Mouse (Mus musculus) CH12.LX (cell line): Measurements from ENCODE around the gene Gm14819. TPM values are rescaled to one million over a fixed set of nuclear protein-coding genes. Genes with fewer than 3 reads are reported as not detected.
"Not testable (repeated sequence)": the region's sequence is repeated elsewhere in the genome, so short reads cannot be mapped to it uniquely, and the experiment has no call there.

Experiments used
- DNase-seq: peaks from one replicate; pipeline ENCODE4 v3.0.0-alpha.2; 2013; ENCODE audit errors: extremely low read depth
- H3K27ac ChIP-seq: 2 replicates; pipeline ENCODE4 v1.5.1; 2012; ENCODE audit warnings: low read depth, mild to moderate bottlenecking, control low read depth, moderate library complexity; ENCODE audit not compliant: insufficient read depth
- H3K27me3 ChIP-seq: replicated peaks from 2 replicates; pipeline ENCODE3; 2012; ENCODE audit warnings: inconsistent platforms
- H3K36me3 ChIP-seq, 2 experiments: replicated peaks in 1 of 2; 2 replicates each; pipeline versions ENCODE3 to v1.6.1; 2012; ENCODE audit warnings: inconsistent platforms in 1 of 2, low read length in 1 of 2, mild to moderate bottlenecking in 1 of 2, mixed read lengths in 1 of 2, moderate library complexity in 1 of 2; ENCODE audit not compliant: control insufficient read depth in 1 of 2, insufficient read depth in 1 of 2
- H3K4me1 ChIP-seq, 2 experiments: 2 replicates each; pipeline ENCODE4 v1.6.1; 2012; ENCODE audit warnings: inconsistent platforms in 1 of 2, moderate library complexity in 1 of 2; ENCODE audit not compliant: insufficient read depth in 2 of 2, control insufficient read depth in 1 of 2
- H3K4me2 ChIP-seq: 2 replicates; pipeline ENCODE4 v1.6.1; 2012; ENCODE audit warnings: low read depth, mild to moderate bottlenecking, control low read depth; ENCODE audit not compliant: poor library complexity, insufficient read depth, severe bottlenecking
- H3K4me3 ChIP-seq, 3 experiments: fragments of 150-350 bp in 1 of 3; sonication (generic) in 1 of 3; replicated peaks in 1 of 3; 2 replicates each; pipeline versions ENCODE3 to v1.5.1; 2011 to 2012; ENCODE audit warnings: low read depth in 2 of 3, low read length in 2 of 3, mild to moderate bottlenecking in 2 of 3, moderate library complexity in 2 of 3, control low read depth in 1 of 3, improper control_type of control experiment in 1 of 3, inconsistent platforms in 1 of 3, mixed read lengths in 1 of 3; ENCODE audit not compliant: poor library complexity in 1 of 3
- H3K79me2 ChIP-seq: replicated peaks from 2 replicates; pipeline ENCODE4 v1.6.1; 2012; ENCODE audit warnings: mild to moderate bottlenecking, moderate library complexity; ENCODE audit not compliant: control insufficient read depth, poor library complexity, insufficient read depth, severe bottlenecking; ENCODE audit errors: extremely low read depth
- H3K9ac ChIP-seq: 2 replicates; pipeline ENCODE4 v1.6.1; 2012; ENCODE audit warnings: low read depth, mild to moderate bottlenecking, control low read depth, moderate library complexity; ENCODE audit not compliant: insufficient read depth
- H3K9me3 ChIP-seq: replicated peaks from 2 replicates; pipeline ENCODE3; 2012; ENCODE audit warnings: low read length, inconsistent platforms, mixed read lengths
- dilution Hi-C: fragments of 300-500 bp; cut with MboI; formaldehyde crosslinking; loops from 2 replicates; pipeline ENCODE4 v1.14.3; 2020; ENCODE audit warnings: low sequenced_read_pairs; ENCODE audit not compliant: extremely low pct_unique_long_range_greater_than_20kb, extremely low pct_ligation_motif_present
- in situ Hi-C: fragments of 300-500 bp; cut with MboI; formaldehyde crosslinking; loops from 3 replicates; pipeline ENCODE4 v1.14.3; 2019; ENCODE audit warnings: low sequenced_read_pairs, low pct_ligation_motif_present, low pct_unique_long_range_greater_than_20kb, mixed read lengths
- polyA plus RNA-seq: library from polyadenylated mRNA; unstranded; fragments of >175 nt; gene quantifications from 2 replicates; pipeline ENCODE4 v1.2.1, GENCODE M21; 2012; ENCODE audit warnings: low read depth; ENCODE audit not compliant: insufficient read length
- total RNA-seq, 2 experiments: library from RNA; depleted of rRNA; stranded (reverse); fragments of 300-350 nt in 1 of 2; fragments of >200 nt in 1 of 2; gene quantifications; 2 replicates each; pipeline ENCODE4 v1.2.3; 2012 to 2014

Gm14819 gene
- total RNA-seq (2012; rRNA removed) = not detected in 2 replicates
- total RNA-seq (2014; rRNA removed) = not detected in 2 replicates
- not detected in 2 replicates for polyA plus RNA-seq

DNA sequence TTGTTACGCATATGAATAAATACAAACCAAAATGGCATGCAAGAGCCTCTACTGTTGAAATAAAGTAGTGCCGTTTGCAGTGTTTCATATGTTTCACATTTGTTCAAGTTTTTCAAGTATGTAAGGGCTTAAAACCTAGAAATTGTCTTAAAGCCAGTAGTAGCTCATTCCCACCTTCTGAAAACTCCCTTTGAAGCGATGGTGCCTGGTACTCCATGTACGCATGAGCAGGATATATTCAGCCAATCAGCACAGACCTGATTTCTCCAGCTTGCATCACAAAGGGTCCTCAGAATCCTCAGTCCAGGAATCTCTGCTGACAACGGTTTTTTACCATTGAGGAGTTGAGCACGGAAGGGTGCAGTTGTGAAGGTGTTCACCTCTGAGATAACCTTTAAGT, at the start of gene Gm14819:
TSS of gene Gm14819 (plus strand) at position 301 of the 400 bp plus-strand sequence.
- H3K9ac ChIP-seq, H3K9me3 ChIP-seq, dilution Hi-C loops, H3K27ac ChIP-seq, H3K27me3 ChIP-seq, H3K36me3 ChIP-seq, H3K4me3 ChIP-seq, DNase-seq, H3K79me2 ChIP-seq, H3K4me2 ChIP-seq, in situ Hi-C loops, H3K4me1 ChIP-seq: not testable (repeated sequence)
